In the genomic region with DNA sequence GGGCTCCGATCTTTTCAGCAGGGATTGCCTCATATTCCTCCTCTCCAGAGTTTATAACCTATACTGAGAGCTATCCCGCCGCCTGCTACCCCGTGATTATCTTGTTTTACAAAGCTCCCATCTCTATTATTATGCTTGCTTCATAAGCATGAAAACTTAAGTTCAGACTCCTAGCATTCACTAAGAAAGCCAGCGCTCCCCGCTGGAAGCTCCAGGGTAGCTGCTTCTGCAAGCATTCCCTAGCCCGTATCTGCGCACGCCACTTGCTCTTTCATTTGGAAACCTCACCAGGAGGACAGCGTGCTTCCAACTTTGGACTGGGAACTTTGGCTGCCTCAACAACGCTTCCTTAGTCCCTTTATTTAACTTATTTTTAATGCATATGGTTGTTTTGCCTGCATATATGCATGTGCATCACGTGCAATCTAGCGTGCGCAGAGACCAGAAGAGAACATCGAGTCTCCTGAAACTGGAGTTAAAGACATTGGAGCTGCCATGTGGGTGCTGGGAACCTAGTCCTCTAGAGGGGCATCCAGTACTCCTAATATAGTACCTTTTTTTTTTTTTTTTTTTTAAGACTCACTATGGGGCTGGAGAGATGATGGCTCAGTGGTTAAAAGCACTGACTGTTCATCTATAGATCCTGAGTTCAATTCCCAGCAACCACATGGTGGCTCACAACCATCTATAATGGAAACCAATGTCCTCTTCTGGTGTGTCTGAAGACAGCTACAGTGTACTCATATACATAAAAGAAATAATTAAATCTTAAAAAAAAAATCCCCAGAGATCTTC, we compare ENCODE assay signal across 8 mouse cellular contexts. TPM values are rescaled to one million over a fixed set of nuclear protein-coding genes. Genes with fewer than 3 reads are reported as not detected.
DNase-seq lines count a peak whose midpoint lies in the region; ATAC-seq and TF ChIP-seq lines count a peak whose summit lies in the region.

No protein-coding gene starts in this region.

- peak overlapping the region; percentile 42 to 77 for H3K4me3 ChIP-seq in MEL (ENCODE audit: control insufficient read depth in 1 of 2, insufficient read depth in 1 of 2, low read depth in 2 of 2, low read length in 2 of 2)
- H3K4me3 ChIP-seq in forebrain, embryonic 13.5 days, result peak overlapping the region; percentile 44
- H3K4me3 ChIP-seq in lung, embryonic 15.5 days, result peak overlapping the region; percentile 49

- peak overlapping the region; percentile 75 for H3K9ac ChIP-seq in MEL (ENCODE audit: control insufficient read depth, low read depth, low read length, poor library complexity, severe bottlenecking)
- H3K9ac ChIP-seq in forebrain, embryonic 13.5 days, result peak overlapping the region; percentile 61
- H3K9ac ChIP-seq in lung, embryonic 15.5 days, result peak overlapping the region; percentile 41

- H3K79me2 ChIP-seq in MEL (ENCODE audit: control insufficient read depth, insufficient read depth, low read length, poor library complexity), result no peaks in the 10 kb centered on the region; the same call in 1 of the 2 replicates

- DNase-seq in MEL (ENCODE audit: low read depth, low spot score), result peak; percentile 81
- peak; percentile 73 for DNase-seq in brain, embryonic 14.5 days (ENCODE audit: low read depth)
- DNase-seq in heart, postnatal 4 days, result peak; percentile 61
- peak; percentile 10 to 47 for DNase-seq in layer of hippocampus, adult 18-20 months (ENCODE audit: low spot score in 2 of 2)
- DNase-seq in ovary, adult 18-20 months (ENCODE audit: low spot score), result peak; percentile 63
- no peak for DNase-seq in retina, embryonic 14.5 days (ENCODE audit: low spot score)

- no peak for TF ChIP-seq RAD21 in MEL (IDR thresholded peaks at IDR 0.05; ENCODE audit: low read depth, low read length)

- peak; percentile 16; the same call in 1 of the 2 replicates for ATAC-seq in forebrain, embryonic 13.5 days
- ATAC-seq in lung, embryonic 15.5 days (ENCODE audit: borderline replicate concordance, extremely low read depth, low FRiP score, low TSS enrichment), result peak; percentile 4; the same call in 1 of the 2 replicates

- peaks cover 0 to 17% of the 10 kb centered on the region in 2 experiments; a peak in 2 of 4 replicates for H3K36me3 ChIP-seq in MEL (ENCODE audit: control insufficient read depth in 1 of 2, insufficient read depth in 2 of 2, low read length in 2 of 2)
- no peaks in the 10 kb centered on the region for H3K36me3 ChIP-seq in forebrain, embryonic 13.5 days (ENCODE audit: poor library complexity, severe bottlenecking)
- H3K36me3 ChIP-seq in lung, embryonic 15.5 days, result no peaks in the 10 kb centered on the region

- H3K4me2 ChIP-seq in forebrain, embryonic 13.5 days, result peak overlapping the region; percentile 61
- peak overlapping the region; percentile 62 for H3K4me2 ChIP-seq in lung, embryonic 15.5 days

- H3K9me3 ChIP-seq in MEL (replicated peaks; ENCODE audit: insufficient read depth, low read length), result no peaks in the 10 kb centered on the region
- H3K9me3 ChIP-seq in forebrain, embryonic 13.5 days (replicated peaks), result no peaks in the 10 kb centered on the region
- H3K9me3 ChIP-seq in lung, embryonic 15.5 days, result no peaks in the 10 kb centered on the region

- no peak; a peak in 1 of 6 replicates for TF ChIP-seq CTCF in MEL (IDR thresholded peaks at IDR 0.05 in 2 of 3, conservative IDR thresholded peaks at IDR 0.05 in 1 of 3; ENCODE audit: control insufficient read depth in 1 of 3, insufficient read depth in 1 of 3, low read depth in 2 of 3, low read length in 3 of 3, poor library complexity in 1 of 3, severe bottlenecking in 1 of 3)
- no peak for TF ChIP-seq CTCF in brain, embryonic 14.5 days (IDR thresholded peaks at IDR 0.05; ENCODE audit: borderline replicate concordance, extremely low read depth, insufficient read depth, insufficient read length)

- 2% methylated on average over 15 of the region's 15 CpGs for whole genome bisulfite sequencing in forebrain, embryonic 13.5 days
- WGBS in lung, embryonic 15.5 days, result 3% methylated on average over 15 of the region's 15 CpGs

- H3K27me3 ChIP-seq in MEL (ENCODE audit: control insufficient read depth in 1 of 2, insufficient read depth in 2 of 2, low read length in 2 of 2), result no peaks in the 10 kb centered on the region
- no peaks in the 10 kb centered on the region; the same call in 1 of the 2 replicates for H3K27me3 ChIP-seq in forebrain, embryonic 13.5 days
- no peaks in the 10 kb centered on the region for H3K27me3 ChIP-seq in lung, embryonic 15.5 days

- no peak for TF ChIP-seq EP300 in MEL (IDR thresholded peaks at IDR 0.05; ENCODE audit: low read depth in 1 of 2, low read length in 2 of 2)

- H3K27ac ChIP-seq in MEL (ENCODE audit: control insufficient read depth, low read depth, low read length), result peak overlapping the region; percentile 73
- peak overlapping the region; percentile 68; the same call in 1 of the 2 replicates for H3K27ac ChIP-seq in forebrain, embryonic 13.5 days
- peak overlapping the region; percentile 65 for H3K27ac ChIP-seq in lung, embryonic 15.5 days

- TF ChIP-seq POLR2A in MEL (IDR thresholded peaks at IDR 0.05; ENCODE audit: control insufficient read depth in 1 of 2, insufficient read depth in 1 of 2, low read depth in 1 of 2, low read length in 2 of 2, poor library complexity in 1 of 2), result no peak
- TF ChIP-seq POLR2A in brain, embryonic 14.5 days (IDR thresholded peaks at IDR 0.05; ENCODE audit: borderline replicate concordance, extremely low read depth, insufficient read depth, insufficient read length, poor library complexity, severe bottlenecking), result no peak

- peaks cover 8 to 15% of the 10 kb centered on the region in 2 experiments for H3K4me1 ChIP-seq in MEL (ENCODE audit: control insufficient read depth in 1 of 2, insufficient read depth in 2 of 2, low read length in 2 of 2)
- H3K4me1 ChIP-seq in forebrain, embryonic 13.5 days, result peaks cover 24% of the 10 kb centered on the region
- H3K4me1 ChIP-seq in lung, embryonic 15.5 days, result peaks cover 12% of the 10 kb centered on the region

TF ChIP-seq in MEL, 35 proteins besides CTCF, POLR2A, EP300 and RAD21 (continues in another document):
- no peak for TF ChIP-seq MAFK (IDR thresholded peaks at IDR 0.05; ENCODE audit: borderline replicate concordance, low read depth, low read length)
- TF ChIP-seq ZKSCAN1 (IDR thresholded peaks at IDR 0.05; ENCODE audit: low read depth, low read length), result no peak
- TF ChIP-seq MAZ (IDR thresholded peaks at IDR 0.05; ENCODE audit: low read depth, low read length), result 0 out of 2 replicates have a peak, but pooled peaks have one; percentile 55
- TF ChIP-seq POLR2AphosphoS5 (IDR thresholded peaks at IDR 0.05; ENCODE audit: borderline replicate concordance, low read depth, low read length), result no peak
- TF ChIP-seq TCF12 (IDR thresholded peaks at IDR 0.05; ENCODE audit: low read depth, low read length), result 0 out of 2 replicates have a peak, but pooled peaks have one; percentile 3
- peak; percentile 45; the same call in 1 of the 2 replicates for TF ChIP-seq NRF1 (IDR thresholded peaks at IDR 0.05; ENCODE audit: insufficient read depth, low read depth, low read length, poor library complexity, severe bottlenecking)
- peak; percentile 83 for TF ChIP-seq MAX (IDR thresholded peaks at IDR 0.05; ENCODE audit: low read length)
- peak; percentile 11; the same call in 1 of the 2 replicates for TF ChIP-seq SMC3 (IDR thresholded peaks at IDR 0.05; ENCODE audit: low read depth, low read length)
- 0 out of 2 replicates have a peak, but pooled peaks have one; percentile 28 for TF ChIP-seq NELFE (IDR thresholded peaks at IDR 0.05; ENCODE audit: low read depth, low read length)

RNA-seq across cellular contexts. Expression of a gene that starts 1.7 kb away (rescaled TPM):
- 0.69 and 0.75 TPM in 2 replicates for total RNA-seq in MEL (2012; rRNA removed)
- polyA plus RNA-seq in MEL (2012; ENCODE audit: insufficient read depth in 1 of 2, insufficient read length in 2 of 2, low read depth in 1 of 2, low replicate concordance in 2 of 2, missing spikeins in 1 of 2), result 1 to 10 TPM in 1 of 2 experiments, not detected in 1; 3.5 TPM
- polyA plus RNA-seq in brain, embryonic 14.5 days (2012; rRNA removed), result 9.8 and 16.7 TPM in 2 replicates
- 6.6 and 7.8 TPM in 2 replicates for polyA plus RNA-seq in forebrain, embryonic 13.5 days (2015; fragmentation: Nextera tagmentation; extraction: Ambion mirVana)
- total RNA-seq in heart, postnatal 4 days (2021), result 1 to 10 TPM in 1 of 2 experiments, under 1 TPM in 1; 0.64 to 1.5 TPM
- 1 to 10 TPM; 1.5 to 2.0 TPM for total RNA-seq in layer of hippocampus, adult 18-20 months (2021)
- 7.2 and 8.3 TPM in 2 replicates for polyA plus RNA-seq in lung, embryonic 15.5 days (2015; fragmentation: Nextera tagmentation; extraction: Ambion mirVana)

RNA-seq across cellular contexts. Expression of a gene that starts 38.4 kb away (rescaled TPM):
- total RNA-seq in MEL (2012; rRNA removed), result 79.4 and 88.2 TPM in 2 replicates
- 100 to 1,000 TPM in 1 of 2 experiments, not detected in 1; 224 TPM for polyA plus RNA-seq in MEL (2012; ENCODE audit: insufficient read depth in 1 of 2, insufficient read length in 2 of 2, low read depth in 1 of 2, low replicate concordance in 2 of 2, missing spikeins in 1 of 2)
- 272 and 337 TPM in 2 replicates for polyA plus RNA-seq in brain, embryonic 14.5 days (2012; rRNA removed)
- 223 and 229 TPM in 2 replicates for polyA plus RNA-seq in forebrain, embryonic 13.5 days (2015; fragmentation: Nextera tagmentation; extraction: Ambion mirVana)
- total RNA-seq in heart, postnatal 4 days (2021), result 100 to 1,000 TPM; 847 to 901 TPM
- 100 to 1,000 TPM; 181 to 187 TPM for total RNA-seq in layer of hippocampus, adult 18-20 months (2021)
- polyA plus RNA-seq in lung, embryonic 15.5 days (2015; fragmentation: Nextera tagmentation; extraction: Ambion mirVana), result 256 and 267 TPM in 2 replicates

RNA-seq across cellular contexts. Expression of a gene that starts 38.5 kb away (rescaled TPM):
- total RNA-seq in MEL (2012; rRNA removed), result 0.10 TPM in 1 of 2 replicates, not detected in the other
- under 1 TPM in 1 of 2 experiments, not detected in 1; 0.28 TPM for polyA plus RNA-seq in MEL (2012; ENCODE audit: insufficient read depth in 1 of 2, insufficient read length in 2 of 2, low read depth in 1 of 2, low replicate concordance in 2 of 2, missing spikeins in 1 of 2)
- polyA plus RNA-seq in brain, embryonic 14.5 days (2012; rRNA removed), result 1.1 and 5.1 TPM in 2 replicates
- 0.22 TPM in 1 of 2 replicates, not detected in the other for polyA plus RNA-seq in forebrain, embryonic 13.5 days (2015; fragmentation: Nextera tagmentation; extraction: Ambion mirVana)
- total RNA-seq in heart, postnatal 4 days (2021), result 10 to 100 TPM in 1 of 2 experiments, 1 to 10 TPM in 1; 9.3 to 34.8 TPM
- not detected for total RNA-seq in layer of hippocampus, adult 18-20 months (2021)
- 0.69 and 1.0 TPM in 2 replicates for polyA plus RNA-seq in lung, embryonic 15.5 days (2015; fragmentation: Nextera tagmentation; extraction: Ambion mirVana)

RNA-seq across cellular contexts. Expression of a gene that starts 47.2 kb away (rescaled TPM):
- total RNA-seq in MEL (2012; rRNA removed), result 0.39 and 0.62 TPM in 2 replicates
- polyA plus RNA-seq in MEL (2012; ENCODE audit: insufficient read depth in 1 of 2, insufficient read length in 2 of 2, low read depth in 1 of 2, low replicate concordance in 2 of 2, missing spikeins in 1 of 2), result 1 to 10 TPM in 1 of 2 experiments, not detected in 1; 6.1 TPM
- 4.9 and 7.4 TPM in 2 replicates for polyA plus RNA-seq in brain, embryonic 14.5 days (2012; rRNA removed)
- 3.5 and 3.8 TPM in 2 replicates for polyA plus RNA-seq in forebrain, embryonic 13.5 days (2015; fragmentation: Nextera tagmentation; extraction: Ambion mirVana)
- total RNA-seq in heart, postnatal 4 days (2021), result 1 to 10 TPM; 4.2 to 4.6 TPM
- 10 to 100 TPM in 1 of 2 experiments, 1 to 10 TPM in 1; 9.9 to 12.5 TPM for total RNA-seq in layer of hippocampus, adult 18-20 months (2021)
- polyA plus RNA-seq in lung, embryonic 15.5 days (2015; fragmentation: Nextera tagmentation; extraction: Ambion mirVana), result 13.2 and 15.1 TPM in 2 replicates
